Mouse (Mus musculus) forebrain, postnatal 0 days (tissue): ENCODE measurements around the gene Fam193b. TPM values are rescaled to one million over a fixed set of nuclear protein-coding genes. Genes with fewer than 3 reads are reported as not detected.

ENCODE experiments used
- ATAC-seq: fragments of 200-750 bp; cut with Nextera tagmentation; 2 replicates; pipeline ENCODE4 v1.8.0; 2017; ENCODE audit warnings: mild to moderate bottlenecking, moderate library complexity
- DNase-seq: peaks from one replicate; pipeline ENCODE4 v3.0.0-alpha.2; 2015
- H3K27ac ChIP-seq: fragments of 300-500 bp; sonication (generic); 2 replicates; pipeline ENCODE4 v1.5.1; 2014; ENCODE audit warnings: low read depth, mild to moderate bottlenecking, antibody characterized with exemption, low read length, moderate library complexity, mixed read lengths
- H3K27me3 ChIP-seq: fragments of 300-500 bp; sonication (generic); 2 replicates; pipeline ENCODE4 v1.6.1; 2014; ENCODE audit warnings: mild to moderate bottlenecking, low read length, mixed read lengths; ENCODE audit not compliant: insufficient read depth
- H3K36me3 ChIP-seq: fragments of 300-500 bp; sonication (generic); 2 replicates; pipeline ENCODE4 v1.6.1; 2014; ENCODE audit warnings: mild to moderate bottlenecking, moderate library complexity; ENCODE audit not compliant: insufficient read depth
- H3K4me1 ChIP-seq: fragments of 300-500 bp; sonication (generic); 2 replicates; pipeline ENCODE4 v1.6.1; 2014; ENCODE audit warnings: antibody characterized with exemption; ENCODE audit not compliant: insufficient read depth
- H3K4me2 ChIP-seq: fragments of 300-500 bp; sonication (generic); 2 replicates; pipeline ENCODE4 v1.6.1; 2014; ENCODE audit warnings: low read depth, mild to moderate bottlenecking, moderate library complexity
- H3K4me3 ChIP-seq: fragments of 300-500 bp; sonication (generic); 2 replicates; pipeline ENCODE4 v1.5.1; 2014; ENCODE audit warnings: low read depth, low read length, mixed read lengths
- H3K9ac ChIP-seq: fragments of 300-500 bp; sonication (generic); 2 replicates; pipeline ENCODE4 v1.6.1; 2014; ENCODE audit warnings: mild to moderate bottlenecking
- H3K9me3 ChIP-seq: fragments of 300-500 bp; sonication (generic); 2 replicates; pipeline ENCODE4 v1.6.1; 2016; ENCODE audit warnings: low read length
- CTCF ChIP-seq: sonication (generic); IDR thresholded peaks from 2 replicates; pipeline ENCODE4 v1.5.1; 2016; ENCODE audit warnings: antibody characterized with exemption, control low read depth, low read depth
- WGBS: fragments of 180-500 bp; shearing (Covaris S2); extraction: QIAGEN DNeasy Blood & Tissue Kit; methylation state at CpG from one replicate; pipeline ENCODE4 v1.1.7; 2014; 5-methylcytosine and 5-hydroxymethylcytosine counted together
- polyA plus RNA-seq: library from polyadenylated mRNA; unstranded; fragments of >200 nt; fragmentation: Nextera tagmentation; extraction: Ambion mirVana; gene quantifications from 2 replicates; pipeline ENCODE4 v1.2.1, GENCODE M21; 2015
- total RNA-seq: library from RNA; depleted of rRNA; stranded (reverse); fragments of >200 nt; gene quantifications from 2 replicates; pipeline ENCODE4 v1.2.3, GENCODE M21; 2014

Fam193b gene
- total and polyA plus RNA-seq, 2 experiments from 2014 or later: 41.2 to 88.4 TPM

DNA sequence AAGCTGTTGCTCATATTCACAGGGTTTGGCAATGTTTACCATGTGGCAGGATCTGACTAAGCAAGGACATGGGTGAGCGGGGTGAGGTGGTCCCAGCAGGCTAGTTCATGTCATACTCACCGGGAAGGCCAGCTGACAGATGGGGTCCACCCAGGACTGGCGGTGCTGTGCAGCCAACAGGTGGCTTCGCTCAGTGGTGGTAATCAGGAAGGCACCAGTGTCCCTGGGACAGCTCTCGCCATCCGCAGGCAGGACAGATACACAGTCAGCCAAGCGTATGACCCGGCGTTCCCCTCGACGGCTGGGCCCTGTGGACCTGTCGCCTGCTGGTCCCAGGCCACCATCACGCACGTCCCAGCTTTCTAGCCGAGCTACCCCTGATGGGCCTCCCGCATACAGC is 43.7 kb downstream of the Fam193b start:
- WGBS: 90% methylated on average over 16 of the region's 16 CpGs
- H3K27me3 ChIP-seq: no peaks in the 10 kb centered on the region
- H3K4me1 ChIP-seq: no peaks in the 10 kb centered on the region
- no peak overlapping the region for H3K27ac ChIP-seq
- ATAC-seq: no peak
- H3K4me3 ChIP-seq: no peak overlapping the region
- H3K36me3 ChIP-seq: peaks cover 28% of the 10 kb centered on the region
- no peak overlapping the region for H3K4me2 ChIP-seq
- no peaks in the 10 kb centered on the region for H3K9me3 ChIP-seq
- DNase-seq: no peak
- no peak overlapping the region for H3K9ac ChIP-seq
- no peak for TF ChIP-seq CTCF

DNA sequence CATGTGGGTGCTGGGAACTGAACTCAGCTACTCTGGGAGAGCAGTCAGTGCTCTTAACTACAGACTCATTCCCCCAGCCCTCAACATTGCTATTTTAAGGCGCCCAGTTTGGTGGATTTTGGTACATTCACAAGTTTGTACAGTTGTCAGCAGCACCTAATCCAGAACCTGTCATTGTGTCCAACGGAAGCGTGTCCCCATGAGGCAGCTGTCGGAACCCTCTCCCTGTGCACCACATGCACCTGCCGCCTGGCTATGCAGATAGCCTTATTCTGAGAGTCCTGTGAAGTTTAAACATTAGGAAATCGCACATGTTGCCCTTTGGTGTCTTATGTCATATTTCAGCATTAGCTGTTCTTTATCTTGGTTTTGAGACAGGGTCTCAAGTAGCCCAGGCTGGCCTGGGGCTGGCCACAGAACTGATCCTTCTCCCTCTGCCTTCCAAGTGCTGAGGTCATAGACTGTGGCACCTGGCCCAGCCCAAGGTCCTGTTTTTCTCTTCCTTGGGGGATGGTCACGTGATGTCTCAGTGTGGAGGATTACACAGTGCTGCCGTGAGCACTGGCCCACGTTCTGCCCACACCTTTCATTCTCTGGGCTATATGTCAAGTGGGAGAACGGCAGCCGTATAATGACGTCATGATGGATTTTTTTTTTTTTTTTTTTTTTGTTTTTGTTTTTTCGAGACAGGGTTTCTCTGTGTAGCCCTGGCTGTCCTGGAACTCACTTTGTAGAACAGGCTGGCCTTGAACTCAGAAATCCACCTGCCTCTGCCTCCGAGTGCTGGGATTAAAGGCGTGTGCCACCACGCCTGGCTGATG is 45.0 kb downstream of the Fam193b start:
- Histone ChIP-seq H3K9me3 (no peaks in the 10 kb centered on the region), H3K4me1 (no peaks in the 10 kb centered on the region), H3K27me3 (no peaks in the 10 kb centered on the region), H3K4me3 (no peak overlapping the region), H3K27ac (no peak overlapping the region), H3K9ac (no peak overlapping the region), H3K36me3 (peaks cover 17% of the 10 kb centered on the region), H3K4me2 (no peak overlapping the region)
- DNase-seq (no peak), ATAC-seq (no peak)
- no peak for TF ChIP-seq CTCF
- 80% methylated on average over 16 of the region's 16 CpGs for WGBS

DNA sequence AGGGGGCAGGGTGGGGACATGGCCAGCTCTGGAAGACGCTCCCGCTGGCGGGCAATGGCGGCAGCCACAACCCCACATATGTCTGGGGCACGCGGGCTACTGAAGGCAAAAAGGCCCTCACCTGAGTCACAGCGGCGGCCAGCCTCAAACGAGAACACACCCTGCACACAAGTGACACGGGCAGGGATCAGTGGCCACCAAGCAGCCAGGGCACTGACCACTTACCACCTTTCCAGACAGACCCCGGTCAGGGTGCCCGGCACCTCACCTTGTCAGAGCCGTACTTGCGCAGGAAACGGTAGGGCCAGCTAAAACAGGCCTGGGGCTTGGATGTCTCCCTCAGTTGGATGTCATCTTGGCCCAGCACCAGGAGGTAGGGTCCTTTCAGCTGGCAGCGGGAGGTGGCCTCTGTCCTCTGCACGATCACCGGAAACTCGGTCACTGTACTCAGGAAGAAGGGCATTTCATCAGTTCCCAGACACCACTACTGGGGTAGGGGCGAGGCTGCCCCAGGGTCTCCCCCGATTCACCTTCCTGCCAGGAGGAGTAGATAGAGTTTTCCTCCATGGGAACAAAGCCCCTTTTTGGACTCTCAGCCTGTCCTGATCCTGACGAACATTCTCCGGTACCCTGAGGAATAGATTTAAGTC is 46.8 kb downstream of the Fam193b start:
- ATAC-seq (no peak), DNase-seq (no peak)
- Histone ChIP-seq H3K36me3 (no peaks in the 10 kb centered on the region), H3K27me3 (no peaks in the 10 kb centered on the region), H3K9me3 (no peaks in the 10 kb centered on the region), H3K9ac (no peak overlapping the region), H3K4me3 (no peak overlapping the region), H3K4me2 (no peak overlapping the region), H3K27ac (no peak overlapping the region), H3K4me1 (no peaks in the 10 kb centered on the region)
- WGBS: 87% methylated on average over 23 of the region's 23 CpGs
- TF ChIP-seq CTCF: no peak

DNA sequence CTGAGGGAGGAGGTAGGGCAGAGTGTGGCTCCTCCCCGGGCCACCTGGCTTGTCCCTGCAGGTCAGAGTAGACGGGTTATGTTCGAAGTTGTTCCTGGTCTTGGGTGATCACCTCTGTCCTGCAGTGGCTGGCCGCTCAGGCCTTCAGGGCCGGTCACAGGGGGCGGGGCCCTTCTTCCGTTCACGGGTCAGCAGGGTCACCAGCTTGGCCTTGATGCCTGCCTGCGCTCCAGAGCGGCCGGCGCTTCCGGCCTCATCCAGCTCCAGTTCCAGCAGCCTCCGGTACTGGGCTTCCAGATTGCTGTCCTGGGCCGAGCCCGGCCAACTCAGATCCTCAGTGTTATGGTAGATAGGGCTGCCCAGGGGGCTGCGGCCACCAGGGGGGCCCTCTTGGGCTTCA is 47.6 kb downstream of the Fam193b start:
- Histone ChIP-seq H3K36me3 (no peaks in the 10 kb centered on the region), H3K4me3 (no peak overlapping the region), H3K4me2 (no peak overlapping the region), H3K27ac (no peak overlapping the region), H3K9me3 (no peaks in the 10 kb centered on the region), H3K4me1 (no peaks in the 10 kb centered on the region), H3K27me3 (no peaks in the 10 kb centered on the region), H3K9ac (no peak overlapping the region)
- ATAC-seq: no peak
- no peak for TF ChIP-seq CTCF
- DNase-seq: no peak
- 75% methylated on average over 17 of the region's 17 CpGs for WGBS

DNA sequence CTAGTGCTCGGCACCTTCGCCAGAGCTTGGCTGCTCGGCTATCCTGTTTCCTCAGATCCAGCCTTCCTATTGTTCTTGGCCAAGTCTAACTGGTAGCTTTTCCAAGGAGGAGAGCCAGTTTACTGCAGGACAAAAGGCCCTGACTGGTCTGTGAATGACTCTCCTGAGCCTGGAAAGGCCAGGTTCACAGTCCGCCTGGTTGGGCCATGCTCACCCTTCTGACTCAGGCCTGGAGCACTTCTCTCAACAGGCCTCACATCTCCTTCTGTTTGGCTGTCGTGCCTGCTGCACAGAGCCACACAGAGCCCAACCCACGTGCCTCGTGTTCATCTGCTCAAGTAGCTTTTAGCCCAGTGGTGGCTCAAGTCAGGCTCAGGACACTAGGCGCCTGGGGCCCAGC is 48.2 kb downstream of the Fam193b start:
- no peak for TF ChIP-seq CTCF
- WGBS: 52% methylated on average over 8 of the region's 8 CpGs
- no peak for ATAC-seq
- no peak overlapping the region for H3K27ac ChIP-seq
- no peak overlapping the region for H3K4me3 ChIP-seq
- no peaks in the 10 kb centered on the region for H3K4me1 ChIP-seq
- H3K36me3 ChIP-seq: no peaks in the 10 kb centered on the region
- H3K4me2 ChIP-seq: no peak overlapping the region
- H3K9me3 ChIP-seq: no peaks in the 10 kb centered on the region
- DNase-seq: no peak
- H3K9ac ChIP-seq: no peak overlapping the region
- H3K27me3 ChIP-seq: no peaks in the 10 kb centered on the region

DNA sequence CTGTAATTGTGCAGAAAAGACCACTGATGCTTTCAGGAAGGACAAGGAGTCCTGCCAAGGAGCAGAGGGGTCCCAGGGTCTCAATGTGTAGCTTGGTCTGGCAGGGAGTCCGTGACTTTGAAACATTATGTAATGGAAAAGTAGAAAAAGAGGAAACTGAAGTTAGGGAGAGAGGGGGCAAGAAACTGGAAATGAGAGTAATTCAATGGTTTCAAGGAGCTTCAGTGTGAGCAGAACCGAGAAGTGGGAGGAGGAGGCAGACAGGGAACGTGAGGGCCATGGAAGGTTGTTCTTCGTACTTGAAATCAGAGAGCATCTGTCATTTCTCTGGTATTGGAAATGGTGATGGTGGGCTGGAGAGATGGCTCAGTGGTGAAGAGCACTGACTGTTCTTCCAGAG is 51.3 kb downstream of the Fam193b start:
- no peaks in the 10 kb centered on the region for H3K9me3 ChIP-seq
- TF ChIP-seq CTCF: no peak
- ATAC-seq: no peak

DNA sequence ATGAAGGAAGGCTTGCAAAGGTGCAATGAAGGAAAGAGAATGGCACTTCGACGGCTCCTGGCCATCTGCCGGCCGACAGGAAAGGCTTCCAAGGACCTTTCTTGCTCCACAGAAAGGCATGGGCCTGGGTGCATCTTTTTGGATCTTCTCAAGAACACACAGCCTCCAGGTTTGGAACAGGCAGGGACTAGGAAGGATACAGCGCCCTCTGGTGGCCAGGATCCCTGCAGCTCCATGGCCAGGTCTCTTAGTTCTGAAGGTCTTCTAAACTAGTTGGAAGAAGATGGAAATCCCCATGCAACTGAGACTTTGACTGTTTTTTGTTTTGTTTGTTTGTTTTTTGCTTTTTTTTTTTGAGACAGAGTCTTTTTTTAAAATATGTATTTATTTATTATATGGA is 54.0 kb downstream of the Fam193b start:
- peak; percentile 49; the same call in 1 of the 2 replicates for ATAC-seq
- peak; percentile 96 for TF ChIP-seq CTCF
- Histone ChIP-seq H3K27ac (no peak overlapping the region), H3K4me1 (peaks cover 7% of the 10 kb centered on the region; the same call in 1 of the 2 replicates), H3K4me3 (no peak overlapping the region), H3K36me3 (no peaks in the 10 kb centered on the region), H3K27me3 (no peaks in the 10 kb centered on the region), H3K9ac (no peak overlapping the region), H3K4me2 (no peak overlapping the region), H3K9me3 (no peaks in the 10 kb centered on the region)
- peak; percentile 92 for DNase-seq
- WGBS: 2% methylated on average over 5 of the region's 5 CpGs

More for the DNA sequence above, 51.3 kb downstream of the Fam193b start:
- Histone ChIP-seq H3K4me2 (no peak overlapping the region), H3K4me3 (no peak overlapping the region), H3K4me1 (no peaks in the 10 kb centered on the region), H3K9ac (no peak overlapping the region), H3K27me3 (no peaks in the 10 kb centered on the region), H3K36me3 (no peaks in the 10 kb centered on the region), H3K27ac (no peak overlapping the region)
- no peak for DNase-seq
- 75% methylated on average over 4 of the region's 4 CpGs for WGBS
